Mouse (Mus musculus): ENCODE measurements around the gene Zfp597.
A peak's percentile ranks its signal among the peaks of the same experiment; 100 is the strongest.
"Not testable (repeated sequence)": the region's sequence is repeated elsewhere in the genome, so short reads cannot be mapped to it uniquely, and the experiment has no call there.

The Zfp597 gene

GRCm38 (mm10) chr16:3859254-3859653, 25.1 kb downstream of the Zfp597 start:
- DNase-seq (ENCODE audit: extremely low read depth, low read depth) = no peak

- peak; percentile 18 for DNase-seq (ENCODE audit: extremely low read depth, low read depth)
These were observed 28.6 kb downstream of the Zfp597 start for GRCm38 (mm10) chr16:3855776-3856175.

GRCm38 (mm10) chr16:3854437-3855182, 29.8 kb downstream of the Zfp597 start:
- no peak for DNase-seq (ENCODE audit: extremely low read depth, low read depth)

- DNase-seq (ENCODE audit: extremely low read depth, low read depth) = no peak
These were observed 31.8 kb downstream of the Zfp597 start for GRCm38 (mm10) chr16:3852586-3852985.

- not testable (repeated sequence) for DNase-seq (ENCODE audit: extremely low read depth, low read depth)
These were observed 33.1 kb downstream of the Zfp597 start for GRCm38 (mm10) chr16:3851301-3851700.

GRCm38 (mm10) chr16:3848416-3848815, 35.9 kb downstream of the Zfp597 start:
- DNase-seq (ENCODE audit: extremely low read depth, low read depth) = no peak

GRCm38 (mm10) chr16:3847871-3848270, 36.5 kb downstream of the Zfp597 start:
- DNase-seq (ENCODE audit: extremely low read depth, low read depth) = no peak

- DNase-seq (ENCODE audit: extremely low read depth, low read depth) = peak; percentile 94
These were observed 37.4 kb downstream of the Zfp597 start, which contains the start of gene Zfp174 for GRCm38 (mm10) chr16:3846711-3847518. TSS of gene Zfp174 (plus strand) at chr16:3847268.

- no peak for DNase-seq (ENCODE audit: extremely low read depth, low read depth)
These were observed 40.6 kb downstream of the Zfp597 start for GRCm38 (mm10) chr16:3843796-3844195.

GRCm38 (mm10) chr16:3842989-3843388, 41.4 kb downstream of the Zfp597 start:
- DNase-seq (ENCODE audit: extremely low read depth, low read depth) = no peak

GRCm38 (mm10) chr16:3839157-3839885, 45.0 kb downstream of the Zfp597 start:
- no peak for DNase-seq (ENCODE audit: extremely low read depth, low read depth)

- DNase-seq (ENCODE audit: extremely low read depth, low read depth) = no peak
These were observed 48.9 kb downstream of the Zfp597 start for GRCm38 (mm10) chr16:3835461-3835860.

GRCm38 (mm10) chr16:3830588-3831109, 53.7 kb downstream of the Zfp597 start, which contains the start of gene Olfr15:
TSS of gene Olfr15 (plus strand) at chr16:3830878.
- no peak for DNase-seq (ENCODE audit: extremely low read depth, low read depth)

- peak; percentile 33 for DNase-seq (ENCODE audit: extremely low read depth, low read depth)
These were observed 54.6 kb downstream of the Zfp597 start for GRCm38 (mm10) chr16:3829727-3830126.

GRCm38 (mm10) chr16:3828021-3828420, 56.3 kb downstream of the Zfp597 start:
- DNase-seq (ENCODE audit: extremely low read depth, low read depth) = no peak

- no peak for DNase-seq (ENCODE audit: extremely low read depth, low read depth)
These were observed 64.2 kb downstream of the Zfp597 start for GRCm38 (mm10) chr16:3820202-3820601.

GRCm38 (mm10) chr16:3814667-3815066, 69.7 kb downstream of the Zfp597 start:
- peak; percentile 33 for DNase-seq (ENCODE audit: extremely low read depth, low read depth)
